Mouse (Mus musculus) layer of hippocampus, adult 9-10 months (tissue): ENCODE data around the gene Prkg1.
A peak's percentile ranks its signal among the peaks of the same experiment; 100 is the strongest.
"Not testable (repeated sequence)": the region's sequence is repeated elsewhere in the genome, so short reads cannot be mapped to it uniquely, and the experiment has no call there.

Experiments
- DNase-seq: peaks from one replicate; pipeline ENCODE4 v3.0.0; 2022; ENCODE audit warnings: low spot score

The Prkg1 gene

DNA sequence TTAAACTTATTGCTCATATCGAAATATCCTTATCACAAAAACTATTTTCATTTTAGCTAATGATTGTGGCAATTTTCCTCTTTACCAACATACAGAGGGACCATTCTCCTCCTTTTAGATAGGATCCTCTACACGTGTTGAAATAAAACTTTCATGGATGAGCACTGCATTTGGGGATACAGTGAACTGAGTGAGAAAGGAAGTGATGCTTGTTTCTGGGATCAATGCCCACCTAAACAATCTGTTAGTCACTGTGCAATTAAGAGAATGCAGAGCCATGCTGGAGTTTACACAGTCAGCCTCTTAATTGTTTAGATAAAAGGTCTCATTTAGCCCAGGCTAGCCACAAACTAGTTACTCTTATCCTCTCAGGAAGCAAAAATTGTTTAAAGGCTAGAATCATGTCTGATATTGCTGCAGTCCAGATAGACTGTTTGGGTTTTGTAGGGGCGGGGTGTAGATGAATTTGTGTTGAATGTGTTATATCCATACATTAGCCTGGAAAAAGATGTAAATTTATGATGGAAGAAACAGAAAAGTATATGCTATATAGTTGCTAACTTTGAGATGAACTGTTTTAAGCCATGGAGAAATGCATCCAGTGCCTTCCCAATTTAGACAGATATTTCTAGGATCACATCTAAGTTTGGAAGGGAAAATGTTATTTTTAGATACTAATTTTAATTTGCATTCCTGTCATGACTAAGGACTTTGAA is 1151.5 kb downstream of the Prkg1 start:
- no peak for DNase-seq

- no peak for DNase-seq
Measured at GRCm38 (mm10) chr19:30586366-30586765, 1178.5 kb downstream of the Prkg1 start.

DNA sequence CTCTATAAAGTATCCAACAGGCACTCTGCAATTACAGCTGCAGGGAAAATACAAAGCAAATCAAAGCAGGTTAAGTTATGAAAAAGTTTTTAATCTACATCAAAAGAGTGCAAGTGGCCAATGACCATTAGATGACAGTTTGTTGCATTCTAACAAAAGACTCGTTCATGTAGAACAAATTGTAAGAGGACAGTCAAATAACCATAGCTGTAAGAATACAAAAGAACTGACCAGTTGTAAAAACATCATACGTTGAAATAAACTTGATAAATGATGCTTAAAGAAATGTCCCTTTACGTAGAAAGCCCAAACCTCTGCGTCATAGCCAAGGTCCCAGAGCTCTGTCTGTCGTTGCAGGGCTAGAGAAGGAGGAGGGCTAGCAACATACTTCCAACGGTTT is 1200.3 kb downstream of the Prkg1 start:
- no peak for DNase-seq

GRCm38 (mm10) chr19:30563876-30564275 is 1201.0 kb downstream of the Prkg1 start:
- no peak for DNase-seq

- DNase-seq, result no peak
Measured at GRCm38 (mm10) chr19:30558024-30558423, 1206.8 kb downstream of the Prkg1 start.

- DNase-seq, result peak; percentile 47
Measured at GRCm38 (mm10) chr19:30554467-30554881, 1210.4 kb downstream of the Prkg1 start.

- no peak for DNase-seq
Measured at GRCm38 (mm10) chr19:30553740-30554139, 1211.1 kb downstream of the Prkg1 start.

DNA sequence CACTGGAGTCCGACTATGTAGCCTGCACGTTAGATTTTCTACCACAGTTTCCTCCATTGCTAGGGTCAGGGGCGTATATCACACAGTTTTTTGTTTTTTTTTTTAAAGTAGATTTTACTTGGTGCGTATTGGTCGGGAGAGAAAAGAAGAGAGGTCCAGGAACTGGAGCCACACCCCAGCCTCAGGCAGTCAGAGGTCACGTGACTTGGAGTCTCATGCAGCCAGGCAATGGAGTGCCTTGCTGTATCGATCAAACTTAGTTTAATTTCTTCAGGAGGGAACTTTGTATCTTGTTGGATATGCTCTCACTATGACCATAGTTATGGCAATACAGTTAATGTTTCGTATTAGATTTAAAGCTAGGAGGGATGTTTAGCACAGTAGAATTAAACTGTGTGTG is 1212.6 kb downstream of the Prkg1 start:
- no peak for DNase-seq

- no peak for DNase-seq
Measured at GRCm38 (mm10) chr19:30549854-30550647, 1214.8 kb downstream of the Prkg1 start.

- no peak for DNase-seq
Measured at GRCm38 (mm10) chr19:30549044-30549853, 1215.6 kb downstream of the Prkg1 start, which contains the start of gene Dkk1. Gene Dkk1 (minus strand): TSS chr19:30549665.

GRCm38 (mm10) chr19:30548411-30549043 is 1216.3 kb downstream of the Prkg1 start:
- DNase-seq, result no peak

GRCm38 (mm10) chr19:30539365-30539941 is 1225.4 kb downstream of the Prkg1 start:
- DNase-seq, result not testable (repeated sequence)

DNA sequence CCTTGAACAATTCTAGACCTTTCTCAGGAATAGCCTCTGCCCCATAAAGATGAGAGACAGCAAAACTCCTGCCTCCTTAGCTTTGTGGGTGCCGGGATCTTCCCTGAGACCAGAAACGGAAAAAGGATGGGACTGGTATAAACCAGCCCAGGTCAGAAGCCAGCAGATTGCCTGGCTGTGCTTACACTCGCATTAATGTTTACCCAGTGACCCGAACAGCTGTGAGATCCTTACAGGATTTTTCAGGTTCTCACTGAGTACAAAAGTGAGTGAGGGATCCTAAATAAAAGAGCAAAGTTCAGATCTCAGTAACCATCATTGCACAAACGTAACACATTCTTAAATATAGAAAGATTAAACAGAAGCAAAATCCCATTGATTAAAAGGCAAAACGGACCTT is 1248.1 kb downstream of the Prkg1 start:
- DNase-seq, result no peak
